10 mouse cellular contexts compared by ENCODE assay signal in genomic region chr15:95772861-95773836, GRCm38 (mm10). TPM values are rescaled to one million over a fixed set of nuclear protein-coding genes. Genes with fewer than 3 reads are reported as not detected.
DNase-seq lines count a peak whose midpoint lies in the region; ATAC-seq and TF ChIP-seq lines count a peak whose summit lies in the region.
"Had no signal": no experiment of that assay in that cellular context is flagged by ENCODE, and none has a peak within 500 bp of the region (broad histone marks: within the 10 kb centered on the region; RNA-seq: fewer than 3 reads in every experiment).

No protein-coding gene starts in this region.

- H3K9ac ChIP-seq in midbrain, embryonic 11.5 days (ENCODE audit: low read length): no peak overlapping the region
- H3K9ac ChIP-seq in midbrain, embryonic 16.5 days (ENCODE audit: low read depth, low read length): no peak overlapping the region
- H3K9ac ChIP-seq in limb, embryonic 14.5 days (ENCODE audit: low read depth, low read length, severe bottlenecking): no peak overlapping the region
- H3K9ac ChIP-seq: heart, embryonic 15.5 days; neural tube, embryonic 13.5 days had no signal

- H3K27me3 ChIP-seq in midbrain, embryonic 11.5 days (ENCODE audit: control insufficient read depth, insufficient read depth, low read length): no peaks in the 10 kb centered on the region
- no peaks in the 10 kb centered on the region for H3K27me3 ChIP-seq in midbrain, embryonic 16.5 days (ENCODE audit: control insufficient read depth, insufficient read depth, low read depth, low read length)
- no peaks in the 10 kb centered on the region for H3K27me3 ChIP-seq in limb, embryonic 14.5 days (ENCODE audit: control insufficient read depth, insufficient read depth, low read length)
- H3K27me3 ChIP-seq: heart, embryonic 15.5 days; neural tube, embryonic 13.5 days had no signal

- ATAC-seq in midbrain, embryonic 11.5 days (ENCODE audit: low FRiP score): no peak
- no peak for ATAC-seq in midbrain, embryonic 16.5 days
- ATAC-seq in limb, embryonic 14.5 days (ENCODE audit: low FRiP score, low read depth): no peak

- TF ChIP-seq POLR2A in limb, embryonic 14.5 days (IDR thresholded peaks at IDR 0.05; ENCODE audit: borderline replicate concordance, extremely low read depth, insufficient read depth, insufficient read length): no peak

- H3K27ac ChIP-seq in midbrain, embryonic 11.5 days (ENCODE audit: low read depth, low read length): no peak overlapping the region
- H3K27ac ChIP-seq in midbrain, embryonic 16.5 days (ENCODE audit: low read length): no peak overlapping the region
- H3K27ac ChIP-seq in limb, embryonic 14.5 days (replicated peaks; ENCODE audit: low read depth, low read length): no peak overlapping the region
- H3K27ac ChIP-seq: heart, embryonic 15.5 days; neural tube, embryonic 13.5 days had no signal

- H3K4me1 ChIP-seq in midbrain, embryonic 11.5 days (ENCODE audit: control insufficient read depth, insufficient read depth, low read length): no peaks in the 10 kb centered on the region
- H3K4me1 ChIP-seq in midbrain, embryonic 16.5 days (ENCODE audit: control insufficient read depth, insufficient read depth, low read length): no peaks in the 10 kb centered on the region
- H3K4me1 ChIP-seq in limb, embryonic 14.5 days (ENCODE audit: control insufficient read depth, insufficient read depth, low read length): no peaks in the 10 kb centered on the region
- H3K4me1 ChIP-seq: heart, embryonic 15.5 days had no signal

- no peaks in the 10 kb centered on the region for H3K9me3 ChIP-seq in midbrain, embryonic 11.5 days (ENCODE audit: control insufficient read depth, low read length)
- H3K9me3 ChIP-seq in midbrain, embryonic 16.5 days (replicated peaks; ENCODE audit: control insufficient read depth, low read length, poor library complexity, severe bottlenecking): no peaks in the 10 kb centered on the region; the same call in 1 of the 2 replicates
- H3K9me3 ChIP-seq in limb, embryonic 14.5 days (ENCODE audit: control insufficient read depth, low read length): no peaks in the 10 kb centered on the region
- H3K9me3 ChIP-seq: heart, embryonic 15.5 days; neural tube, embryonic 13.5 days had no signal

- no peak overlapping the region for H3K4me2 ChIP-seq in midbrain, embryonic 11.5 days
- no peak overlapping the region for H3K4me2 ChIP-seq in midbrain, embryonic 16.5 days (ENCODE audit: low read length)
- H3K4me2 ChIP-seq in limb, embryonic 14.5 days (replicated peaks; ENCODE audit: low read depth, low read length, severe bottlenecking): no peak overlapping the region
- H3K4me2 ChIP-seq: heart, embryonic 15.5 days; neural tube, embryonic 13.5 days had no signal

- WGBS in midbrain, embryonic 11.5 days: 56% methylated on average over 14 of the region's 14 CpGs
- 50% methylated on average over 14 of the region's 14 CpGs for WGBS in midbrain, embryonic 16.5 days
- WGBS in limb, embryonic 14.5 days: 60% methylated on average over 14 of the region's 14 CpGs

- H3K4me3 ChIP-seq in midbrain, embryonic 11.5 days (ENCODE audit: low read depth, low read length): no peak overlapping the region
- no peak overlapping the region for H3K4me3 ChIP-seq in midbrain, embryonic 16.5 days (ENCODE audit: low read depth, low read length)
- H3K4me3 ChIP-seq in limb, embryonic 14.5 days (replicated peaks; ENCODE audit: low read length): no peak overlapping the region
- H3K4me3 ChIP-seq: heart, embryonic 15.5 days; neural tube, embryonic 13.5 days had no signal

- H3K36me3 ChIP-seq in midbrain, embryonic 11.5 days (ENCODE audit: control insufficient read depth, insufficient read depth, low read length): no peaks in the 10 kb centered on the region
- H3K36me3 ChIP-seq in midbrain, embryonic 16.5 days (ENCODE audit: control insufficient read depth, insufficient read depth, low read length): no peaks in the 10 kb centered on the region
- no peaks in the 10 kb centered on the region for H3K36me3 ChIP-seq in limb, embryonic 14.5 days (ENCODE audit: control insufficient read depth, insufficient read depth, low read length)
- H3K36me3 ChIP-seq: heart, embryonic 15.5 days; neural tube, embryonic 13.5 days had no signal

- DNase-seq in midbrain, embryonic 11.5 days (ENCODE audit: low spot score, missing footprints): peak; percentile 95
- peak; percentile 77 for DNase-seq in R1 (ENCODE audit: low read depth, low spot score)
- DNase-seq in cerebellum, postnatal 36 days: peak; percentile 44 to 45
- DNase-seq in heart, postnatal 4 days: peak; percentile 78
- DNase-seq in limb, embryonic 14.5 days (ENCODE audit: low spot score): peak; percentile 36
- DNase-seq in ovary, postnatal 14 days (ENCODE audit: low spot score): peak; percentile 57
- DNase-seq in urinary bladder, adult 2 months (ENCODE audit: low spot score): peak; percentile 46

RNA-seq across cellular contexts. Expression of gene Ano6, which starts 17.5 kb away (rescaled TPM):
- 30.3 and 30.8 TPM in 2 replicates for polyA plus RNA-seq in midbrain, embryonic 11.5 days (2014; fragmentation: Nextera tagmentation; extraction: Ambion mirVana)
- 24.6 and 28.2 TPM in 2 replicates for polyA plus RNA-seq in midbrain, embryonic 16.5 days (2015; fragmentation: Nextera tagmentation; extraction: Ambion mirVana)
- total RNA-seq in heart, postnatal 4 days (2021): 10 to 100 TPM; 43.2 to 46.6 TPM
- 42.1 and 46.9 TPM in 2 replicates for polyA plus RNA-seq in limb, embryonic 14.5 days (2012; rRNA removed)
- polyA plus RNA-seq in limb, embryonic 14.5 days (2014; fragmentation: Nextera tagmentation; extraction: Ambion mirVana): 52.3 and 61.5 TPM in 2 replicates
- polyA plus RNA-seq in urinary bladder, adult 2 months (2012; rRNA removed): 53.9 and 66.4 TPM in 2 replicates

Comparison
In these comparisons a context has a peak if more than half of its experiments do, and no peak if none do; other contexts are left out.
1. DNase-seq: peak in every context shown above with its lines; median percentile 95 in midbrain, embryonic 11.5 days; 78 in heart, postnatal 4 days; 77 in R1; 57 in ovary, postnatal 14 days; 46 in urinary bladder, adult 2 months; 44 in cerebellum, postnatal 36 days; 36 in limb, embryonic 14.5 days.